Mouse (Mus musculus) hindbrain, embryonic 13.5 days (tissue): ENCODE measurements around the gene Smarcc1. TPM values are rescaled to one million over a fixed set of nuclear protein-coding genes. Genes with fewer than 3 reads are reported as not detected.
"Not testable (repeated sequence)": the region's sequence is repeated elsewhere in the genome, so short reads cannot be mapped to it uniquely, and the experiment has no call there.

Experiments used
- ATAC-seq: fragments of 200-750 bp; cut with Nextera tagmentation; 2 replicates; pipeline ENCODE4 v1.8.0; 2017; ENCODE audit warnings: moderate TSS enrichment; ENCODE audit not compliant: low FRiP score
- H3K27ac ChIP-seq: fragments of 300-500 bp; sonication (generic); 2 replicates; pipeline ENCODE4 v1.5.1; 2015; ENCODE audit warnings: inconsistent platforms, mild to moderate bottlenecking, moderate library complexity
- H3K27me3 ChIP-seq: fragments of 300-500 bp; sonication (generic); 2 replicates; pipeline ENCODE4 v1.6.1; 2015; ENCODE audit warnings: mild to moderate bottlenecking, inconsistent platforms
- H3K36me3 ChIP-seq: fragments of 300-500 bp; sonication (generic); 2 replicates; pipeline ENCODE4 v1.6.1; 2015; ENCODE audit warnings: mild to moderate bottlenecking, inconsistent platforms
- H3K4me1 ChIP-seq: fragments of 300-500 bp; sonication (generic); replicated peaks from 2 replicates; pipeline ENCODE4 v1.6.1; 2015; ENCODE audit warnings: inconsistent platforms
- H3K4me2 ChIP-seq: fragments of 300-500 bp; sonication (generic); 2 replicates; pipeline ENCODE4 v1.6.1; 2015; ENCODE audit warnings: inconsistent platforms, mild to moderate bottlenecking, moderate library complexity
- H3K4me3 ChIP-seq: fragments of 300-500 bp; sonication (generic); 2 replicates; pipeline ENCODE4 v1.5.1; 2015; ENCODE audit warnings: mild to moderate bottlenecking, inconsistent platforms
- H3K9ac ChIP-seq: fragments of 300-500 bp; sonication (generic); 2 replicates; pipeline ENCODE4 v1.6.1; 2015; ENCODE audit warnings: mild to moderate bottlenecking, inconsistent platforms
- H3K9me3 ChIP-seq: fragments of 300-500 bp; sonication (generic); 2 replicates; pipeline ENCODE4 v1.6.1; 2016; ENCODE audit warnings: inconsistent platforms
- WGBS: fragments of 180-500 bp; shearing (Covaris S2); methylation state at CpG from one replicate; pipeline ENCODE4 v1.1.7; 2015; 5-methylcytosine and 5-hydroxymethylcytosine counted together
- polyA plus RNA-seq: library from polyadenylated mRNA; unstranded; fragments of >200 nt; fragmentation: Nextera tagmentation; extraction: Ambion mirVana; gene quantifications from 2 replicates; pipeline ENCODE4 v1.2.1, GENCODE M21; 2015

The Smarcc1 gene
- polyA plus RNA-seq, 1 experiment from 2014 or later: 133 TPM

DNA sequence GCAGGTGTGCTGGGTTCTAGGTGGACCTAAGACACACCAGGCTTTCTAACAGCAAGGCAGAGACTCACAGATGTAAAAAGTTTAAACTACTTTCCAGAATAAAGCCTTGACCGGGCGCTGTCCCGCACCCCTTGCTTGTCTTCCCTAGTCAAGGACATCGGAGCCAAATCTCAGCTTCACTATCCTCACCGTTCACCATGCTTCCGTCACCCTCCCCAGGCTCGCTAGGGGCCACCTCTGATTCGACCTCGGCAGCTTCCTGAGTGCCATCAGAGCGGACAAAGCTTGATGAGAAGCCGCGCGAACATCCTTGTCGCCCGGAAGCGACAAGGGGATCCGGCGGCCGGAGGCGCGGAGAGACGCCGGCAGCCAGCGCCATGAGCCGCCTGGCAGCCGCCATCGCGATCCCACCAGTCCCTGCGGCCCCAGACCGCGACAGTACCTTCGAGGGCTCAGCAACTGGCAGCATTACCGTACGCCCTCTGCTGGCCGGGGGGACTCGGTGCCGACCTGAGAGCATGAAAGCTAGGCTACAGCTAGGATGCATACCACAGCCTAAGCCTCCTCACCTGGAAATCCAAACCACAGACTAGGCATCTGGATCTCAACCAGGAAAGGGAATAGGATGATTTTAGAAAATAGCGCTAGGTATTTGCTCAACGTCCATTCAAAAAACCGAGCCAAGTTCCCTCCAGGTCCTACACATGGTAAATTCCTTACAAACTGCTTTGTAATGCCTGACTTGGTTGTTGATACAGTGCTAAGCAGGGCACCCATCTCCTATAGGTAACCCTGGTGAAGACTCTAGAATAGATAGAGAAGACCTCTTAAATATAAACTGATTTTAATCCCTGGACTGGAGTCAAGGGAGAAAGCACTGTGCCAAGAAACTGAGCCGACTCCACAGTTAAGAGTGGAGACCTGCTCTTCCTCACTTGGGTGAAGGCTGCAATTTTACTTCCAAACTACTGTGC is 16.6 kb upstream of the Smarcc1 start:
- Histone ChIP-seq H3K9ac (peak overlapping the region; percentile 86), H3K36me3 (peaks cover 80% of the 10 kb centered on the region), H3K27me3 (no peaks in the 10 kb centered on the region), H3K4me1 (peaks cover 10% of the 10 kb centered on the region), H3K9me3 (no peaks in the 10 kb centered on the region), H3K4me2 (peak overlapping the region; percentile 90), H3K27ac (peak overlapping the region; percentile 56; the same call in 1 of the 2 replicates), H3K4me3 (peak overlapping the region; percentile 77)
- 3% methylated on average over 41 of the region's 41 CpGs for WGBS
- peak; percentile 98 for ATAC-seq

DNA sequence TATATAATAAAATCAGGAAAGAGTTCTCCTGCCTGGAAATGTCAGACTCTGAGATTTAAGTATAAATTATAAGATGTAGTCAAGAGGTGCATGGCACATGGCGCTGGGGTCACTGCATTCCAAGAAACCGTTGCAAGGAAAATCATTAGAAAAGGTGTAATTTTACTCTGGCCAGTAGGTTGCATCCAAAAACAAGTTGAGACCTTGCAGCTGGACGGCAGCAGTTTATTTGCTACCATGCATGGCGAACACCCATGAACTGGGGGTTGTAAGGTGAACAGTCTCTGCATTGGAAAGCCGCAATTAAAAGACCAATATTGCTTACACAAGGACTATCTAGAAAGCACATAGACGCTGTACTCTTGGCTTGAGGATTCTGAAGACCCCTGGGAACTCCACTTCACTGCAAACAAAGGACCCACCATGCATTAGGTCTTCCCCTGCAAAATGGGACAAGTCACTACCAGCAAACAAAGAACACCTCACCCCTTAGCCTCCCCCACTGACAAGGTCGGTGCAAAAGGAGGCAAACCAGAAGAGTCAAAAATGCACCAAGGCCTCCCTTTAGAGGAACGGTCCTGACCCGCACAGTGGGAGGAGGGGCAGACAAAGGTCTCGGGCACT is 1.0 kb upstream of the Smarcc1 start:
- no peaks in the 10 kb centered on the region for H3K27me3 ChIP-seq
- whole genome bisulfite sequencing: 8% methylated on average over 10 of the region's 10 CpGs

DNA sequence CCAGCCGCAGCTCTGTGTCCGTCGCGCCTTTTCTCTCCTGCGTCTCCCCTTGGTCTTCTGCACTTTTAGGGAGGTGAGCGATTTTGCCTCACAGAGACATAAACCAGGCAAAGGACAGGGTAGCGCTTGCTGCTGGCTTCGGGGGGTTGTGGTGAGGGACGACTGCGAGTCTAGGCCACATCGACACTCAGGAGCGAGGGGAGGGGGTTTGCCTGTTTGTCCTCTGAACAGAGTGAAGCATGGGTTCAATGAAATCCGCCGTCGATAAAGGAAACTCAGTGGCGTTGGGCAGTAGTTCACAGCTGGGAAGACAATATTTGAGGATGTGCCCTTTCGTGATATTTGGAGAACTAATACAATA is 251 bp downstream of the Smarcc1 start, which contains the start of gene Dhx30:
Gene Dhx30 (minus strand): TSS at position 52 of the 361 bp plus-strand sequence.
- Histone ChIP-seq H3K9ac (peak within 1 kb of the TSS; percentile 97), H3K4me1 (peaks cover 25% of the 10 kb centered on the region), H3K27ac (peak within 1 kb of the TSS; percentile 98), H3K4me3 (peak within 1 kb of the TSS; percentile 88), H3K9me3 (no peaks in the 10 kb centered on the region), H3K36me3 (peaks cover 17% of the 10 kb centered on the region), H3K4me2 (peak within 1 kb of the TSS; percentile 82), H3K27me3 (no peaks in the 10 kb centered on the region)
- ATAC-seq: peak; percentile 53
- WGBS: under 1% methylated on average over 17 of the region's 17 CpGs

More for the DNA sequence above, 1.0 kb upstream of the Smarcc1 start:
- Histone ChIP-seq H3K36me3 (peaks cover 30% of the 10 kb centered on the region), H3K27ac (peak overlapping the region; percentile 98), H3K9ac (peak overlapping the region; percentile 97), H3K4me3 (peak overlapping the region; percentile 88), H3K9me3 (no peaks in the 10 kb centered on the region), H3K4me1 (peaks cover 25% of the 10 kb centered on the region), H3K4me2 (peak overlapping the region; percentile 75)
- no peak for ATAC-seq

DNA sequence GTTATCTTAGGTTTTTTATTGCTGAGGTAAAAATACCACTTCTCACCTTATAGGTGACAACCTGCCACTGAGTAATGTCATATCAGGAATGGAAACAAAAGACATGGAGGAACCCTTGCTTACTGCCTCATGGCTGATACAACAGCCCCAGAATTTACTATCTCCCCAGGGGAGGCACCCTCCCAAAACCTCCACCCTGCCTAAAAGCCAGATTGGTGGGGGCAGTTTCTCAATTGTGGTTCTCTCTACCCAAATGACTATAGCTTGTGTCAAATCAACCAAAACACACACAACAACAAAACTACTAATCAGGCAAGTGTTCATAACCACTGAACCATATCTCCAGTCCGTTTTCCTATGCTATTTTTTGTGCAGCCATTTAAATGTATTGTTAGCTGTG is 741 bp downstream of the Smarcc1 start:
- Histone ChIP-seq H3K4me2 (peak overlapping the region; percentile 82), H3K27me3 (no peaks in the 10 kb centered on the region), H3K36me3 (peaks cover 12% of the 10 kb centered on the region), H3K27ac (peak overlapping the region; percentile 98), H3K4me3 (peak overlapping the region; percentile 88), H3K9ac (peak overlapping the region; percentile 97), H3K4me1 (peaks cover 25% of the 10 kb centered on the region), H3K9me3 (no peaks in the 10 kb centered on the region)
- 45% methylated on average over 1 of the region's 1 CpGs for WGBS
- no peak for ATAC-seq

DNA sequence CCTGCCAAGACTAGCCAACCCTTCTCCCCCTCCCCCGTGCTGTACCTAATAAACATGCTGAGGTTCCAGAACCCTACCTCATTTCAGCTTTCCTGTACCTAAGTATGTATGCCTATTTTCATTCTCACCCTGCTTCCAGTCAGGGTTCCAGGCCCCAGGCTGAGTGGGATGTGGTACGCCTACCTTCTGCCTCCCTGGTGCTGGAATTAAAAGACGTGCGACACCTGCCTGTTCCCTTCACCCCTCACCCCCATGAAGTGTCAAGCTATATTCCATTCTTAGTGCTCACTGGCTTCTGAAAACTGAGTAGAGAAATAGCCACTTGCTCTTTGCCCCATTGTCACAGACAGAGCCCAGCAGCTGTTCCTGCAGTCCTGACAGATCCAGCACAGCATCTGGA is 3.9 kb downstream of the Smarcc1 start:
- no peak overlapping the region for H3K4me2 ChIP-seq
- peaks cover 14% of the 10 kb centered on the region for H3K4me1 ChIP-seq
- ATAC-seq: no peak
- H3K27me3 ChIP-seq: no peaks in the 10 kb centered on the region
- H3K9ac ChIP-seq: no peak overlapping the region
- no peaks in the 10 kb centered on the region for H3K36me3 ChIP-seq
- 85% methylated on average over 4 of the region's 4 CpGs for WGBS
- H3K27ac ChIP-seq: no peak overlapping the region
- no peak overlapping the region for H3K4me3 ChIP-seq
- H3K9me3 ChIP-seq: no peaks in the 10 kb centered on the region

DNA sequence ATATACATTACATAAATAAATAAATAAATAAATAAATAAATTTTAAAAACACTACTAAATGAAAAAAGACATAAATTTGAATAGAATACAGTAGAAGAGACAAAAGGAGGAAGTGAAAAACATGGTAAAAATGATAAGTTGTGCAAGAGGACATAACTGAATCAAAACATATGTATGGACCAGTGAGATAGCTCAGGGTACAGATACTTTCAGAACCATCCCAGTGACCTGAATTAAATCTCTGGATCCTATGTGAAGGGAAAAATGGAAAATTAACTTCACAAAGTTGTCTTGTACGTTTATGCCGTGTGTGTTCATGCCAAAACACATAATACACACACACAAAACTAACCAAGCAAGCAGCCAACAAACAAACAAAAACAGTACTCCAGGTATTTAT is 5.8 kb downstream of the Smarcc1 start:
- 93% methylated on average over 2 of the region's 2 CpGs for WGBS
- no peak for ATAC-seq

DNA sequence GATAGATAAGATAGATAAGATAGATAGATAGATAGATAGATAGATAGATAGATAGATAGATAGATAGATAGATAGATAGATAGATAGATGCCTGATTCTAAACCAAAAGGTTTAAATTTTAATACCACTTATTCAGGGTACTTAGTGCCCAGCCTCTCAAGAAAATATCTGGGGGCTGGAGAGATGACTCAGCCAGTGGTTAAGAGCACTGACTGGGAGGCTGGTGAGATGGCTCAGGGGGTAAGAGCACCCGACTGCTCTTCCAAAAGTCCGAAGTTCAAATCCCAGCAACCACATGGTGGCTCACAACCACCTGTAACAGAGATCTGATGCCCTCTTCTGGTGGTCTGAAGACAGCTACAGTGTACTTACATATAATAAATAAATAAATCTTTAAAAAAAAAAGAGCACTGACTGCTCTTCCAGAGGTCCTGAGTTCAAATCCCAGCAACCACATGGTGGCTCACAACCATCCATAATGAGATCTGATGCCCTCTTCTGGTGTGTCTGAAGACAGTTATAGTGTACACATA is 6.6 kb downstream of the Smarcc1 start:
- not testable (repeated sequence) for H3K4me1 ChIP-seq, H3K9ac ChIP-seq, H3K36me3 ChIP-seq, H3K9me3 ChIP-seq, ATAC-seq, H3K27ac ChIP-seq, H3K4me3 ChIP-seq, H3K4me2 ChIP-seq, H3K27me3 ChIP-seq
- 74% methylated on average over 2 of the region's 2 CpGs for WGBS

More for the DNA sequence above, 5.8 kb downstream of the Smarcc1 start:
- no peaks in the 10 kb centered on the region for H3K9me3 ChIP-seq
- peaks cover 10% of the 10 kb centered on the region for H3K4me1 ChIP-seq
- no peaks in the 10 kb centered on the region for H3K36me3 ChIP-seq
- no peak overlapping the region for H3K4me3 ChIP-seq
- H3K4me2 ChIP-seq: no peak overlapping the region
- H3K9ac ChIP-seq: no peak overlapping the region
- no peak overlapping the region for H3K27ac ChIP-seq
- no peaks in the 10 kb centered on the region for H3K27me3 ChIP-seq

DNA sequence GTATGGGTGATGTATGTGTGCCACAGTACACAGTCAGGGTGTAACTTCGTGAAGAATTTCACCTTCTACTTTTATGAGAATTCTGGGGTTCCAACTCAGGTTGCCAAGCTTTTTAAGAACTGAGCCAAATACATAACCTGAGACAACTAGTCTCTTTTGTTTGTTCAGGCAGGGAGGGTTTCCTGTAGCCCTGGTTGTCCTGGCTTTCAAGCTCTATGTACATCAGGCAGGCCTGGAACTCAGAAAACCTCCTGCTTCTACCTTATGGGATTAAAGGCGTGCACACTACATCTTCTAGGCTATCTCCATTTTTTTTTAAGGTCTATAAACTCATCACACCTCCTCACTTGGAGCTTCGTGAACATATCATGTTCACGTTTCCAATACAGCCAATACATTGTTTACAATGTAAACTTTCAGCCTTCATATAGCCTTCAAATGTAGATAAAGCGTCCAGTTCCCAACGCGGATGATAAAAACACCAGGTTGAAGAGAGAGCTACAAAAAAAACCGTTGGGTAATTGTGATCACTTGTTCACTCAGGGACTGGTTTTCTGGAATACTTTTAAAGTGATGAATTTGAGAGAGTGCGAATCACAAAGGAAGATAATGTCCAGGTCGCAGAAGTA is 13.5 kb downstream of the Smarcc1 start:
- Histone ChIP-seq H3K4me2 (peak overlapping the region; percentile 62), H3K27ac (peak overlapping the region; percentile 91), H3K4me1 (peaks cover 40% of the 10 kb centered on the region), H3K4me3 (peak overlapping the region; percentile 84), H3K9ac (peak overlapping the region; percentile 94), H3K27me3 (no peaks in the 10 kb centered on the region), H3K36me3 (peaks cover 10% of the 10 kb centered on the region), H3K9me3 (no peaks in the 10 kb centered on the region)
- WGBS: 33% methylated on average over 10 of the region's 10 CpGs
- no peak for ATAC-seq

DNA sequence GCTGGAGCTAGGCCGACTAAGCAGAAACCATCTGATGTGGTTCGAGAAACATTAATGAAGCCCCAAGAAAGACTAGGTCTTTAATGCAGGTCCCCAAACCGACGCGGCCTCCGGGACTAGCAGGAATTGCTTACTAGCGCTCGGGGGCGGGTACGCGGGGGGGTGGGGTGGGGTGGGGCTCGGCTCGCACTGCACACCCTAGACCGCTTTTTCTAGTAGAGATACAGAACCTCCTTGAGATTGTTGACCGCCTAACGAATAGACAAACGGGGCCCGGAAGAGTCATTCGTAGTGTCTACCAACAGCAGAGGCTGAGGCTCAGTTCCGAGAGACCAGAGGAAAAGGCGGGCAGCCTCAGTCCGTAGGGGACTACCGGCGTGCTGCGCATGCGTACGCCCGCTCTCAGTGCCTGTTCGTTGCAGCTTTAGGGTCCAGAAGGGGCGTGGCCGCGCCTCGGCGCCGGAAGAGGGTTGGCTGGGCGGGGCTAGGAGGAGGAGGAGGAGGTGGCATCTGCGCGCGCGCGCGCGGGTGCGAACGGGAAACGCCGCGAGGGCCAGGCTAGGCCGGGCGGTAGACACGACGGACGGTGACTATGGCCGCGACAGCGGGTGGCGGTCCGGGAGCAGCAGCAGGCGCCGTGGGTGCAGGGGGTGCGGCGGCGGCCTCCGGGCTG is 14.2 kb downstream of the Smarcc1 start:
- peak; percentile 97 for ATAC-seq
- no peaks in the 10 kb centered on the region for H3K9me3 ChIP-seq
- peaks cover 16% of the 10 kb centered on the region for H3K36me3 ChIP-seq
- H3K4me2 ChIP-seq: peak overlapping the region; percentile 62
- H3K4me1 ChIP-seq: peaks cover 44% of the 10 kb centered on the region
- peak overlapping the region; percentile 91 for H3K27ac ChIP-seq
- peak overlapping the region; percentile 84 for H3K4me3 ChIP-seq
- no peaks in the 10 kb centered on the region for H3K27me3 ChIP-seq
- under 1% methylated on average over 64 of the region's 64 CpGs for WGBS
- H3K9ac ChIP-seq: peak overlapping the region; percentile 94

DNA sequence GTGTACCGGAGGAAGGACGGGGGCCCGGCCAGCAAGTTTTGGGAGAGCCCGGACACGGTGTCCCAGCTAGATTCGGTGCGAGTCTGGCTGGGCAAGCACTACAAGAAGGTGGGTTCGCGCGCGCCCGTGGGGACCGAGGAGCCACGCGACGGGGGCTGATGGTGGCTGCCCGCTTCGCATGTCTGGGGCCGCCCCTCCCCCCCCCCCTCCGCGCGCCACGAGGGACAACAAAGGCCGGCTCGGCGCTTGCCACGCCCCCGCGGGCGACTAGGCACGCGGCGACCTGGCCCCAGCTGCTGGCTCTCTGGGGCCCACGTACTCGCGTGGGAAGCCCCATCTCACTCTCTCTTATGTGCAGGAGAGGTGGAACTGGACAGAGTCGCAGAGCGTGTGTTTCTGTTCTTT is 14.7 kb downstream of the Smarcc1 start:
- no peaks in the 10 kb centered on the region for H3K9me3 ChIP-seq
- peak overlapping the region; percentile 84 for H3K4me3 ChIP-seq
- peak overlapping the region; percentile 91 for H3K27ac ChIP-seq
- under 1% methylated on average over 29 of the region's 38 CpGs for WGBS
- H3K36me3 ChIP-seq: peaks cover 20% of the 10 kb centered on the region
- H3K27me3 ChIP-seq: no peaks in the 10 kb centered on the region
- H3K4me1 ChIP-seq: peaks cover 44% of the 10 kb centered on the region
- ATAC-seq: peak; percentile 78
- peak overlapping the region; percentile 62 for H3K4me2 ChIP-seq
- peak overlapping the region; percentile 94 for H3K9ac ChIP-seq

DNA sequence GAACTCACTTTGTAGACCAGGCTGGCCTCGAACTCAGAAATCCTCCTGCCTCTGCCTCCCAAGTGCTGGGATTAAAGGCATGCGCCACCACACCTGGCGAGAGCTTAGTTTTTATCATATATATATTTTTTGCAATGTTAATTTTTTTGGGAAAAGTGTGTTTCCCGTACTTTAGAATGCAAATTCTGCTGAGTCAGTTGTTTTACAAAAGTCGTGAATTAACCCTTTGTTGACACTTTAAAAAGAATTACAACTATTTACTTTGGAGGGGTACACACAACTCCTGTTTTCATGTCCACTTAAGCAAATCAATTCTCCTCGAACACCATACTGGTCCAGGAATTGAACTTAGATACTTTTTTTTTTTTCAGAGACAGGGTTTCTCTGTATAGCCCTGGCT is 15.4 kb downstream of the Smarcc1 start:
- peaks cover 21% of the 10 kb centered on the region for H3K36me3 ChIP-seq
- H3K9ac ChIP-seq: no peak overlapping the region
- peaks cover 44% of the 10 kb centered on the region for H3K4me1 ChIP-seq
- no peak overlapping the region for H3K27ac ChIP-seq
- H3K27me3 ChIP-seq: no peaks in the 10 kb centered on the region
- 61% methylated on average over 6 of the region's 6 CpGs for WGBS
- no peaks in the 10 kb centered on the region for H3K9me3 ChIP-seq
- H3K4me2 ChIP-seq: peak overlapping the region; percentile 62
- H3K4me3 ChIP-seq: peak overlapping the region; percentile 84
- ATAC-seq: no peak
